Mouse (Mus musculus) midbrain, embryonic 14.5 days (tissue): ENCODE data around the gene Crygb. TPM values are rescaled to one million over a fixed set of nuclear protein-coding genes. Genes with fewer than 3 reads are reported as not detected.

Experiments
- ATAC-seq: fragments of 200-750 bp; cut with Nextera tagmentation; 2 replicates; pipeline ENCODE4 v1.8.0; 2017; ENCODE audit warnings: moderate number of reproducible peaks, moderate library complexity; ENCODE audit not compliant: low FRiP score, low TSS enrichment
- DNase-seq: peaks from one replicate; pipeline ENCODE4 v3.0.0-alpha.2; 2015
- H3K27ac ChIP-seq: fragments of 300-500 bp; sonication (generic); replicated peaks from 2 replicates; pipeline ENCODE4 v1.5.1; 2014; ENCODE audit warnings: mild to moderate bottlenecking, low read depth, low read length, moderate library complexity
- H3K27me3 ChIP-seq: fragments of 300-500 bp; sonication (generic); 2 replicates; pipeline ENCODE4 v1.6.1; 2014; ENCODE audit warnings: low read length, control low read depth, mixed read lengths; ENCODE audit not compliant: control insufficient read depth, insufficient read depth
- H3K36me3 ChIP-seq: fragments of 300-500 bp; sonication (generic); 2 replicates; pipeline ENCODE4 v1.6.1; 2014; ENCODE audit warnings: low read length, control low read depth; ENCODE audit not compliant: control insufficient read depth, insufficient read depth
- H3K4me1 ChIP-seq: fragments of 300-500 bp; sonication (generic); 2 replicates; pipeline ENCODE4 v1.6.1; 2014; ENCODE audit warnings: mild to moderate bottlenecking, antibody characterized with exemption, low read length, control low read depth; ENCODE audit not compliant: control insufficient read depth, insufficient read depth
- H3K4me2 ChIP-seq: fragments of 300-500 bp; sonication (generic); 2 replicates; pipeline ENCODE4 v1.6.1; 2014; ENCODE audit warnings: mild to moderate bottlenecking, low read length, moderate library complexity
- H3K4me3 ChIP-seq: fragments of 300-500 bp; sonication (generic); replicated peaks from 2 replicates; pipeline ENCODE4 v1.5.1; 2014; ENCODE audit warnings: low read depth, low read length
- H3K9ac ChIP-seq: fragments of 300-500 bp; sonication (generic); replicated peaks from 2 replicates; pipeline ENCODE4 v1.6.1; 2014; ENCODE audit warnings: mild to moderate bottlenecking, low read length, moderate library complexity
- H3K9me3 ChIP-seq: fragments of 300-500 bp; sonication (generic); 2 replicates; pipeline ENCODE4 v1.6.1; 2016; ENCODE audit warnings: low read length, control low read depth, mixed read lengths; ENCODE audit not compliant: control insufficient read depth
- WGBS: fragments of 180-500 bp; shearing (Covaris S2); extraction: QIAGEN DNeasy Blood & Tissue Kit; methylation state at CpG from one replicate; pipeline ENCODE4 v1.1.7; 2014; 5-methylcytosine and 5-hydroxymethylcytosine counted together
- polyA plus RNA-seq: library from polyadenylated mRNA; unstranded; fragments of >200 nt; fragmentation: Nextera tagmentation; extraction: Ambion mirVana; gene quantifications from 2 replicates; pipeline ENCODE4 v1.2.1, GENCODE M21; 2014

The Crygb gene
- polyA plus RNA-seq, 1 experiment from 2014 or later = not detected

DNA sequence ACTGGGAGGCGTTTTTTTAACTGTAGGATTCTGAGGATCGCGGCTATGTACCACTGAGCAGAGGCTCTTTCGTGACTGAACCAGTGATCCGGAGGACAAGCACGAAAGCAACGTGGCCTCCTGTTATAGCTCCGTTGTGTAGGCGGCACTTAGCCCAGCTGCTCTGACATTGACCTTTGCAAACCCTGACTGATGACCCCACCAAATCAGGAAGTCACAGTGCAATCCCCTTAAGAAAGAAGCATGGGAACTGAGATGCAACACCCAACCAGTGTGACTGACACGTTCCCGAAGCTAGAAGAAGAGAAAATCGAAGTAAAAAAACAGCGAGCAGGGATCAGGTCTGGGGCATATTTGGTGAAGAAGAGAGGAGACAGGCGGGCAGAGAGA, 30.7 kb upstream of the Crygb start:
- peak overlapping the region; percentile 18 for H3K4me2 ChIP-seq
- no peaks in the 10 kb centered on the region for H3K9me3 ChIP-seq
- 52% methylated on average over 14 of the region's 14 CpGs for WGBS
- H3K4me3 ChIP-seq = no peak overlapping the region
- no peaks in the 10 kb centered on the region for H3K27me3 ChIP-seq
- DNase-seq (no peak), ATAC-seq (no peak)
- H3K4me1 ChIP-seq = no peaks in the 10 kb centered on the region
- no peaks in the 10 kb centered on the region for H3K36me3 ChIP-seq
- H3K9ac ChIP-seq = no peak overlapping the region
- H3K27ac ChIP-seq = no peak overlapping the region

- H3K9me3 ChIP-seq = no peaks in the 10 kb centered on the region
- H3K4me1 ChIP-seq = no peaks in the 10 kb centered on the region
- ATAC-seq = peak; percentile 66
- H3K27ac ChIP-seq = no peak overlapping the region
- no peak overlapping the region for H3K4me3 ChIP-seq
- no peaks in the 10 kb centered on the region for H3K36me3 ChIP-seq
- no peaks in the 10 kb centered on the region for H3K27me3 ChIP-seq
- H3K9ac ChIP-seq = no peak overlapping the region
- peak; percentile 94 for DNase-seq
- 13% methylated on average over 8 of the region's 8 CpGs for WGBS
- H3K4me2 ChIP-seq = peak overlapping the region; percentile 18
These were observed 30.1 kb upstream of the Crygb start for GRCm38 (mm10) chr1:65112031-65112806.

DNA sequence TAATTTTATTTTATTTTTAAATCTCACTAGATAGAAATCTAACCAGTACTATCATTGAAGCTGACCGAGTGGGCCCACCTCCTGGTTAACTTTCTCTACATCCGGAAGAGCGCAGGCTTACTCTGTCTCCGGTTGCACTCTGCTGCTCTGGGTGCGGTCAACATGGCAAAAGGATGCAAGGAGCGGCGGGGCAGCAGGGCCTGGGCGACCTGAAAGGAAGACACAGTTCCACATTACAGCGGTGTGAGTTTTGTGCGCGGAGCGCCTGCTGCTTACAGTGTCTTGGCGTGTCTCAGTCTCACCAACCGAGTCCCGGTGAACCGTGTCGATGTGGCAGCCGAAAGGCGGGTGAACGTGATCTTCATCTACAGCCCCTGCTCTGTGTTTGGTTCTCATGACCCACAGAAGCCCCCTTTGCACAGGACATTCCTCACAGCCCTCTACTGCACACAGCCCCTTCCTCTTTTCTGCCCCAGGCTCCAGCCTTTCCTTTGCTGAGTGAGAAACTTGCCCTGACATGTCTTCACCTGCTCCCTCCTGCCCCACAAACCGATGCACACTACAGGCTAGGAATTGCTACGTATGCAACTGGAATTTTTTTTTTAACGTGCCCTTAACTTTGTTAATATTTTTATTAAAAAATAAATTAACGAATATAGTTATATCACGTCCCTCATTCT, 27.8 kb upstream of the Crygb start:
- H3K36me3 ChIP-seq = no peaks in the 10 kb centered on the region
- WGBS = 81% methylated on average over 25 of the region's 25 CpGs

DNA sequence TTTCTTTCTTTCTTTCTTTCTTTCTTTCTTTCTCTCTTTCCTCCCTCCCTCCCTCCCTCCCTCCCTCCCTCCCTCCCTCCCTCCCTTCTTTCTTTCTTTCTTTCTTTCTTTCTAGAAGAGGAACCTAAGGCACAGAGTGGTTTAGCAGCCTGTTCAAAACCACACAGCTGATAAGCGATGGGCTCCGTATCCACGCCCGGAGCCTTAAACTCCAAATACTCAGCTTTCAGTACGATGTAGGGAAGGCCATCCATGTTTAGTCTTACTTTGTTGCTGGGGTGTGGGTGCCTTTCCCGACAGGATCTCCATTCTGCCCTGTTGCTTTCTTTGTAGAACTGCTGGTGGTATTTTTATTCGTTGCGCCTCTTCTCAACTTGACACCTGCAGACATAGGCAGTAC, 27.1 kb upstream of the Crygb start:
- Histone ChIP-seq H3K9ac (no peak overlapping the region), H3K36me3 (no peaks in the 10 kb centered on the region), H3K4me2 (no peak overlapping the region), H3K4me3 (no peak overlapping the region), H3K4me1 (no peaks in the 10 kb centered on the region), H3K9me3 (no peaks in the 10 kb centered on the region), H3K27ac (no peak overlapping the region), H3K27me3 (no peaks in the 10 kb centered on the region)
- ATAC-seq = no peak
- 92% methylated on average over 8 of the region's 8 CpGs for WGBS
- no peak for DNase-seq

More for the DNA sequence above, 27.8 kb upstream of the Crygb start:
- no peaks in the 10 kb centered on the region for H3K9me3 ChIP-seq
- no peak overlapping the region for H3K27ac ChIP-seq
- no peak overlapping the region for H3K4me3 ChIP-seq
- DNase-seq = no peak
- H3K4me1 ChIP-seq = no peaks in the 10 kb centered on the region
- no peak overlapping the region for H3K4me2 ChIP-seq
- H3K9ac ChIP-seq = no peak overlapping the region
- H3K27me3 ChIP-seq = no peaks in the 10 kb centered on the region
- ATAC-seq = no peak

GRCm38 (mm10) chr1:65107654-65108279, 25.7 kb upstream of the Crygb start:
- no peaks in the 10 kb centered on the region for H3K9me3 ChIP-seq
- H3K27ac ChIP-seq = no peak overlapping the region
- H3K36me3 ChIP-seq = no peaks in the 10 kb centered on the region
- ATAC-seq = no peak
- H3K4me3 ChIP-seq = no peak overlapping the region
- H3K9ac ChIP-seq = no peak overlapping the region
- no peaks in the 10 kb centered on the region for H3K27me3 ChIP-seq
- no peak for DNase-seq
- 90% methylated on average over 10 of the region's 10 CpGs for WGBS
- no peak overlapping the region for H3K4me2 ChIP-seq
- H3K4me1 ChIP-seq = no peaks in the 10 kb centered on the region

DNA sequence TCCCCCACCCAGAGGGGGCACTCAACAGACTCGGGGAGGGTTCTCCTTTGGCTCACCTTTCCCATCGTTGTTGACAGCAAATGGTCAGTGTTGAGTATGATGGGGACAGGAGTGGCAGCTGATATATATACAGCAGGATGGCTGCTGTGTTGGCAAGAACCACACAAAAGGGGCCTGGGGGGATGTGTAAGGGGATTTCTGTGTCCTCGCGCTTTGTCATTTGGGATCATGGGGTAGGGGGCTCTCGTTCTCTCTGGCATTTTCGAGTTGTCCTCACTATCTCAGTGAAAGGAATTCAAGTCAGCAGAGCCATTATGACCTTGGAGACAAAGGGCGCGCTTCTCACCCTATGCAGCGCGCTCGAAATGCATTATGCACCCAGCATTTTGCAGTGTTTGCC, 21.2 kb upstream of the Crygb start, which contains the start of gene Cryga:
Gene Cryga, minus strand, starts transcription at position 101 of the 400 bp plus-strand sequence.
- H3K36me3 ChIP-seq = no peaks in the 10 kb centered on the region
- WGBS = 86% methylated on average over 11 of the region's 11 CpGs
- H3K9ac ChIP-seq = no peak within 1 kb of the TSS
- H3K9me3 ChIP-seq = no peaks in the 10 kb centered on the region
- no peak within 1 kb of the TSS for H3K27ac ChIP-seq
- H3K4me2 ChIP-seq = no peak within 1 kb of the TSS
- H3K4me1 ChIP-seq = no peaks in the 10 kb centered on the region
- H3K27me3 ChIP-seq = no peaks in the 10 kb centered on the region
- DNase-seq = no peak
- no peak for ATAC-seq
- H3K4me3 ChIP-seq = no peak within 1 kb of the TSS

DNA sequence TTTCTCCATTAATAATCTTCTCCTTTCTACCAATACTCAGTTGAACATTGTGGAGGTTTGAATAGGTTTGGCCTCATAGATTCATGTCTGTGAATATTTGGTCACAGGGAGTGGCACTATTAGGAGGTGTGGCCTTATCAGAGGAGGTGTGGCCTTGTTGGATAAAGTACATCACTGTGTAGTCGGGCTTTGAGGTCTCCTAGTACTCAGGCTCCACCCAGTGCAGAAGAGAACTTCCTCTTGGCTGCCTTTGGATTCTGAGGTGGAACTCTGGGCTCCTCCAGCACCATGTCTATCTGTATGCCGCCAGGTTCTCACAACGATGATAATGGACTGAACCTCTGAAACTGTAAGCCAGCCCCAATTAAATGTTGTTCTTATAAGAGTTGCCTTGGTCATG, 14.9 kb upstream of the Crygb start:
- Histone ChIP-seq H3K4me2 (no peak overlapping the region), H3K36me3 (no peaks in the 10 kb centered on the region), H3K4me3 (no peak overlapping the region), H3K9ac (no peak overlapping the region), H3K4me1 (no peaks in the 10 kb centered on the region), H3K27me3 (no peaks in the 10 kb centered on the region), H3K27ac (no peak overlapping the region), H3K9me3 (no peaks in the 10 kb centered on the region)
- WGBS = 87% methylated on average over 3 of the region's 3 CpGs
- DNase-seq (no peak), ATAC-seq (no peak)

DNA sequence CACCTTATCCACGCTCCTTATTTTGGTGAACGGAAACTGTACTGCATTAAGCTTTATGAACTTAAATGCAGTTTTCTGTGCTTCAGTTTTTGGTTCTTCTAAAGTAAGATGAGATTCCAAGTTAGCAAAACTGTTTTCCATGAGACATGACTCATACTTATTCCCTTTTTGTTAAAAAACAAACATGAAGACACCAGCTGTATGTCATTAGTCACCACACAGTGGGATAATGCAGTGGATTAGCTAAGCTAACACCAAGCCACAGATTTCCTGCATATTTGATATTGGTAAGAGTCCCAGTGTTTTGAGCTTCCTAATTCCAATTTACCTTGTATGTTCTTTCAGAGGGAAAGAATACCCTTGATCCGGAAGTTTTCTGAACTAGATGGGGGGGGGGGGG, 9.5 kb upstream of the Crygb start:
- no peaks in the 10 kb centered on the region for H3K36me3 ChIP-seq
- no peak overlapping the region for H3K9ac ChIP-seq
- no peak for DNase-seq
- no peaks in the 10 kb centered on the region for H3K27me3 ChIP-seq
- no peak for ATAC-seq
- H3K4me3 ChIP-seq = no peak overlapping the region
- H3K27ac ChIP-seq = no peak overlapping the region
- H3K9me3 ChIP-seq = no peaks in the 10 kb centered on the region
- no peaks in the 10 kb centered on the region for H3K4me1 ChIP-seq
- no peak overlapping the region for H3K4me2 ChIP-seq
- 93% methylated on average over 3 of the region's 3 CpGs for WGBS
